Comparison of ENCODE assay signal across 8 mouse cellular contexts in genomic region chr10:81571501-81571876, GRCm38 (mm10). TPM values are rescaled to one million over a fixed set of nuclear protein-coding genes. Genes with fewer than 3 reads are reported as not detected.
A peak's percentile ranks its signal among the peaks of the same experiment; 100 is the strongest.
DNase-seq lines count a peak whose midpoint lies in the region; ATAC-seq lines count a peak whose summit lies in the region.

No protein-coding gene starts in this region.

- WGBS in forebrain, embryonic 14.5 days: 1% methylated on average over 18 of the region's 18 CpGs
- 2% methylated on average over 18 of the region's 18 CpGs for WGBS in neural tube, embryonic 15.5 days

- H3K4me1 ChIP-seq in forebrain, embryonic 14.5 days (ENCODE audit: control insufficient read depth, insufficient read depth, low read length): peaks cover 39% of the 10 kb centered on the region
- peaks cover 75% of the 10 kb centered on the region for H3K4me1 ChIP-seq in neural tube, embryonic 15.5 days

- H3K36me3 ChIP-seq in forebrain, embryonic 14.5 days (ENCODE audit: control insufficient read depth, insufficient read depth, low read length): peaks cover 6% of the 10 kb centered on the region; the same call in 1 of the 2 replicates
- H3K36me3 ChIP-seq in neural tube, embryonic 15.5 days: peaks cover 8% of the 10 kb centered on the region

- H3K4me2 ChIP-seq in forebrain, embryonic 14.5 days (ENCODE audit: low read length): peak overlapping the region; percentile 85
- peak overlapping the region; percentile 81 for H3K4me2 ChIP-seq in neural tube, embryonic 15.5 days

- DNase-seq in ES-CJ7 (ENCODE audit: low read depth, low spot score): peak; percentile 98
- DNase-seq in cerebellum, adult 11 months: peak; percentile 98
- DNase-seq in forebrain, embryonic 14.5 days (ENCODE audit: low spot score): peak; percentile 100
- peak; percentile 96 to 99 for DNase-seq in heart, postnatal 14 days
- peak; percentile 100 for DNase-seq in layer of hippocampus, adult 11-12 months (ENCODE audit: low spot score)
- peak; percentile 99 to 100 for DNase-seq in lung, adult 18-20 months
- peak; percentile 98 for DNase-seq in testis, postnatal 14 days (ENCODE audit: low spot score)

- no peak overlapping the region for H3K9ac ChIP-seq in forebrain, embryonic 14.5 days (ENCODE audit: low read length)
- H3K9ac ChIP-seq in neural tube, embryonic 15.5 days (replicated peaks): peak overlapping the region; percentile 34; the same call in 1 of the 2 replicates

- no peaks in the 10 kb centered on the region for H3K9me3 ChIP-seq in forebrain, embryonic 14.5 days (replicated peaks; ENCODE audit: control insufficient read depth, low read length)
- H3K9me3 ChIP-seq in neural tube, embryonic 15.5 days (replicated peaks): no peaks in the 10 kb centered on the region

- intact Hi-C loops in heart, postnatal 14 days (cut with DNase I): no loop called here

- peak overlapping the region; percentile 85 for H3K27ac ChIP-seq in forebrain, embryonic 14.5 days (ENCODE audit: low read depth, low read length)
- peak overlapping the region; percentile 88 for H3K27ac ChIP-seq in neural tube, embryonic 15.5 days (replicated peaks)

- peaks cover 25% of the 10 kb centered on the region for H3K27me3 ChIP-seq in forebrain, embryonic 14.5 days (replicated peaks; ENCODE audit: control insufficient read depth, insufficient read depth, low read length)
- H3K27me3 ChIP-seq in neural tube, embryonic 15.5 days (replicated peaks): peaks cover 37% of the 10 kb centered on the region

- ATAC-seq in forebrain, embryonic 14.5 days: peak; percentile 94
- ATAC-seq in neural tube, embryonic 15.5 days (ENCODE audit: low FRiP score): peak; percentile 92

- H3K4me3 ChIP-seq in forebrain, embryonic 14.5 days (ENCODE audit: low read depth, low read length): peak overlapping the region; percentile 34
- H3K4me3 ChIP-seq in neural tube, embryonic 15.5 days (replicated peaks): peak overlapping the region; percentile 43

RNA-seq across cellular contexts. Expression of gene Tle2, which starts 2.9 kb away (rescaled TPM):
- 12.0 and 17.2 TPM in 2 replicates for polyA plus RNA-seq in forebrain, embryonic 14.5 days (2014; fragmentation: Nextera tagmentation; extraction: Ambion mirVana)
- 10 to 100 TPM in 1 of 2 experiments, 1 to 10 TPM in 1; 9.4 to 11.2 TPM for total RNA-seq in heart, postnatal 14 days (2021)
- 41.8 and 49.9 TPM in 2 replicates for polyA plus RNA-seq in neural tube, embryonic 15.5 days (2015; fragmentation: Nextera tagmentation; extraction: Ambion mirVana)

RNA-seq across cellular contexts. Expression of gene Aes, which starts 12.2 kb away (rescaled TPM):
- polyA plus RNA-seq in forebrain, embryonic 14.5 days (2014; fragmentation: Nextera tagmentation; extraction: Ambion mirVana): 415 and 532 TPM in 2 replicates
- total RNA-seq in heart, postnatal 14 days (2021): 100 to 1,000 TPM; 900 to 948 TPM
- 771 and 825 TPM in 2 replicates for polyA plus RNA-seq in neural tube, embryonic 15.5 days (2015; fragmentation: Nextera tagmentation; extraction: Ambion mirVana)

RNA-seq across cellular contexts. Expression of gene Gna11, which starts 26.5 kb away (rescaled TPM):
- 97.6 and 98.9 TPM in 2 replicates for polyA plus RNA-seq in forebrain, embryonic 14.5 days (2014; fragmentation: Nextera tagmentation; extraction: Ambion mirVana)
- total RNA-seq in heart, postnatal 14 days (2021): 10 to 100 TPM; 50.6 to 51.6 TPM
- polyA plus RNA-seq in neural tube, embryonic 15.5 days (2015; fragmentation: Nextera tagmentation; extraction: Ambion mirVana): 91.1 and 102 TPM in 2 replicates

RNA-seq across cellular contexts. Expression of gene Tle6, which starts 29.4 kb away (rescaled TPM):
- polyA plus RNA-seq in forebrain, embryonic 14.5 days (2014; fragmentation: Nextera tagmentation; extraction: Ambion mirVana): 2.4 and 2.5 TPM in 2 replicates
- 10 to 100 TPM in 1 of 2 experiments, 1 to 10 TPM in 1; 8.0 to 10.2 TPM for total RNA-seq in heart, postnatal 14 days (2021)
- 5.7 and 7.3 TPM in 2 replicates for polyA plus RNA-seq in neural tube, embryonic 15.5 days (2015; fragmentation: Nextera tagmentation; extraction: Ambion mirVana)

RNA-seq across cellular contexts. Expression of gene BC025920, which starts 34.6 kb away (rescaled TPM):
- polyA plus RNA-seq in forebrain, embryonic 14.5 days (2014; fragmentation: Nextera tagmentation; extraction: Ambion mirVana): 0.81 and 1.0 TPM in 2 replicates
- total RNA-seq in heart, postnatal 14 days (2021): 1 to 10 TPM; 1.8 to 2.2 TPM
- polyA plus RNA-seq in neural tube, embryonic 15.5 days (2015; fragmentation: Nextera tagmentation; extraction: Ambion mirVana): 1.3 and 2.3 TPM in 2 replicates

Comparison
In these comparisons a context has a peak if more than half of its experiments do, and no peak if none do; other contexts are left out.
1. Peak in every context shown above with its lines: DNase-seq, ATAC-seq, H3K4me3 ChIP-seq and H3K27ac ChIP-seq.